Mouse (Mus musculus): ENCODE results near the gene Usp17lc. TPM values are rescaled to one million over a fixed set of nuclear protein-coding genes. Genes with fewer than 3 reads are reported as not detected.
"Not testable (repeated sequence)": the region's sequence is repeated elsewhere in the genome, so short reads cannot be mapped to it uniquely, and the experiment has no call there.

Usp17lc gene
- total RNA-seq (2014; rRNA removed) (not detected in 2 replicates), polyA plus RNA-seq (2015; fragmentation: Nextera tagmentation; extraction: Ambion mirVana) (not detected in 2 replicates)

GRCm38 (mm10) chr7:103414772-103415171, at the start of gene Usp17lc:
Gene Usp17lc, plus strand, starts transcription at chr7:103415072.
- not testable (repeated sequence) for H3K4me1 ChIP-seq (ENCODE audit: insufficient read depth); H3K27ac ChIP-seq (ENCODE audit: low read depth, low read length); ATAC-seq; H3K9me3 ChIP-seq (ENCODE audit: low read length); H3K4me3 ChIP-seq (ENCODE audit: low read depth, low read length); H3K4me2 ChIP-seq (ENCODE audit: low read depth); H3K36me3 ChIP-seq (ENCODE audit: insufficient read depth); H3K27me3 ChIP-seq (ENCODE audit: insufficient read depth, low read length); DNase-seq; H3K9ac ChIP-seq
- 55% methylated on average over 1 of the region's 1 CpGs for WGBS

GRCm38 (mm10) chr7:103386077-103386476, 28.8 kb upstream of the Usp17lc start, which contains the start of gene Olfr603:
Gene Olfr603, minus strand, starts transcription at chr7:103386177.
- Histone ChIP-seq H3K27ac (ENCODE audit: low read depth, low read length) (no peak within 1 kb of the TSS), H3K4me3 (ENCODE audit: low read depth, low read length) (no peak within 1 kb of the TSS), H3K4me1 (ENCODE audit: insufficient read depth) (no peaks in the 10 kb centered on the region)

GRCm38 (mm10) chr7:103397758-103398157, 17.1 kb upstream of the Usp17lc start:
- no peak overlapping the region for H3K4me2 ChIP-seq (ENCODE audit: low read depth)
- H3K4me1 ChIP-seq (ENCODE audit: insufficient read depth): no peaks in the 10 kb centered on the region
- H3K27me3 ChIP-seq (ENCODE audit: insufficient read depth, low read length): no peaks in the 10 kb centered on the region
- no peak overlapping the region for H3K4me3 ChIP-seq (ENCODE audit: low read depth, low read length)
- no peaks in the 10 kb centered on the region for H3K9me3 ChIP-seq (ENCODE audit: low read length)
- no peak for TF ChIP-seq CTCF (IDR thresholded peaks at IDR 0.05; ENCODE audit: low read depth)
- no peaks in the 10 kb centered on the region for H3K36me3 ChIP-seq (ENCODE audit: insufficient read depth)
- DNase-seq (no peak), ATAC-seq (no peak)
- H3K9ac ChIP-seq: no peak overlapping the region
- H3K27ac ChIP-seq (ENCODE audit: low read depth, low read length): no peak overlapping the region

More at GRCm38 (mm10) chr7:103386077-103386476, 28.8 kb upstream of the Usp17lc start, which contains the start of gene Olfr603:
- DNase-seq: no peak
- ATAC-seq: no peak
- no peak within 1 kb of the TSS for H3K9ac ChIP-seq
- no peaks in the 10 kb centered on the region for H3K27me3 ChIP-seq (ENCODE audit: insufficient read depth, low read length)
- H3K4me2 ChIP-seq (ENCODE audit: low read depth): no peak within 1 kb of the TSS
- no peaks in the 10 kb centered on the region for H3K9me3 ChIP-seq (ENCODE audit: low read length)
- no peaks in the 10 kb centered on the region for H3K36me3 ChIP-seq (ENCODE audit: insufficient read depth)
- TF ChIP-seq CTCF (IDR thresholded peaks at IDR 0.05; ENCODE audit: low read depth): no peak

- WGBS: 0% methylated on average over 1 of the region's 1 CpGs
- DNase-seq: no peak
- no peaks in the 10 kb centered on the region for H3K36me3 ChIP-seq (ENCODE audit: insufficient read depth)
- H3K4me3 ChIP-seq (ENCODE audit: low read depth, low read length): no peak overlapping the region
- no peak overlapping the region for H3K27ac ChIP-seq (ENCODE audit: low read depth, low read length)
- no peak overlapping the region for H3K4me2 ChIP-seq (ENCODE audit: low read depth)
- H3K27me3 ChIP-seq (ENCODE audit: insufficient read depth, low read length): no peaks in the 10 kb centered on the region
- no peak for ATAC-seq
- H3K9me3 ChIP-seq (ENCODE audit: low read length): no peaks in the 10 kb centered on the region
- H3K4me1 ChIP-seq (ENCODE audit: insufficient read depth): no peaks in the 10 kb centered on the region
- no peak for TF ChIP-seq CTCF (IDR thresholded peaks at IDR 0.05; ENCODE audit: low read depth)
- no peak overlapping the region for H3K9ac ChIP-seq
These were observed 15.9 kb upstream of the Usp17lc start for GRCm38 (mm10) chr7:103398981-103399380.

- not testable (repeated sequence) for H3K4me1 ChIP-seq (ENCODE audit: insufficient read depth); H3K9me3 ChIP-seq (ENCODE audit: low read length); H3K4me3 ChIP-seq (ENCODE audit: low read depth, low read length); DNase-seq; H3K9ac ChIP-seq; H3K27ac ChIP-seq (ENCODE audit: low read depth, low read length); H3K4me2 ChIP-seq (ENCODE audit: low read depth); H3K36me3 ChIP-seq (ENCODE audit: insufficient read depth); ATAC-seq; H3K27me3 ChIP-seq (ENCODE audit: insufficient read depth, low read length)
- 84% methylated on average over 3 of the region's 3 CpGs for WGBS
These were observed 8.3 kb upstream of the Usp17lc start for GRCm38 (mm10) chr7:103406521-103407055.

GRCm38 (mm10) chr7:103445339-103445738, 30.5 kb downstream of the Usp17lc start, which contains the start of gene Olfr605:
Gene Olfr605, minus strand, starts transcription at chr7:103445439.
- H3K4me2 ChIP-seq (ENCODE audit: low read depth): no peak within 1 kb of the TSS
- 83% methylated on average over 1 of the region's 1 CpGs for WGBS
- no peak for DNase-seq
- TF ChIP-seq CTCF (IDR thresholded peaks at IDR 0.05; ENCODE audit: low read depth): no peak
- no peak within 1 kb of the TSS for H3K4me3 ChIP-seq (ENCODE audit: low read depth, low read length)
- H3K36me3 ChIP-seq (ENCODE audit: insufficient read depth): no peaks in the 10 kb centered on the region
- H3K9me3 ChIP-seq (ENCODE audit: low read length): no peaks in the 10 kb centered on the region
- H3K4me1 ChIP-seq (ENCODE audit: insufficient read depth): no peaks in the 10 kb centered on the region
- H3K9ac ChIP-seq: no peak within 1 kb of the TSS
- no peaks in the 10 kb centered on the region for H3K27me3 ChIP-seq (ENCODE audit: insufficient read depth, low read length)
- ATAC-seq: no peak
- no peak within 1 kb of the TSS for H3K27ac ChIP-seq (ENCODE audit: low read depth, low read length)

- H3K27me3 ChIP-seq (ENCODE audit: insufficient read depth, low read length): no peaks in the 10 kb centered on the region
- WGBS: 94% methylated on average over 2 of the region's 2 CpGs
- ATAC-seq (no peak), DNase-seq (no peak)
- H3K4me1 ChIP-seq (ENCODE audit: insufficient read depth): no peaks in the 10 kb centered on the region
- no peaks in the 10 kb centered on the region for H3K36me3 ChIP-seq (ENCODE audit: insufficient read depth)
- no peak within 1 kb of the TSS for H3K4me2 ChIP-seq (ENCODE audit: low read depth)
- no peak within 1 kb of the TSS for H3K4me3 ChIP-seq (ENCODE audit: low read depth, low read length)
- no peak within 1 kb of the TSS for H3K27ac ChIP-seq (ENCODE audit: low read depth, low read length)
- TF ChIP-seq CTCF (IDR thresholded peaks at IDR 0.05; ENCODE audit: low read depth): no peak
- no peaks in the 10 kb centered on the region for H3K9me3 ChIP-seq (ENCODE audit: low read length)
- no peak within 1 kb of the TSS for H3K9ac ChIP-seq
These were observed 33.9 kb downstream of the Usp17lc start, which contains the start of gene Olfr606 for GRCm38 (mm10) chr7:103448746-103449145. Gene Olfr606, plus strand, starts transcription at chr7:103449046.
